Mouse (Mus musculus) lung, embryonic 15.5 days (tissue): ENCODE data around the gene Mia. TPM values are rescaled to one million over a fixed set of nuclear protein-coding genes. Genes with fewer than 3 reads are reported as not detected.
A peak's percentile ranks its signal among the peaks of the same experiment; 100 is the strongest.

ENCODE experiments used
- ATAC-seq: fragments of 200-750 bp; cut with Nextera tagmentation; 2 replicates; pipeline ENCODE4 v1.8.0; 2017; ENCODE audit warnings: moderate number of reproducible peaks, borderline replicate concordance; ENCODE audit not compliant: low FRiP score, low TSS enrichment; ENCODE audit errors: extremely low read depth
- H3K27ac ChIP-seq: fragments of 300-500 bp; sonication (generic); 2 replicates; pipeline ENCODE4 v1.5.1; 2015; ENCODE audit warnings: moderate library complexity, mild to moderate bottlenecking, inconsistent platforms
- H3K27me3 ChIP-seq: fragments of 300-500 bp; sonication (generic); 2 replicates; pipeline ENCODE4 v1.6.1; 2015; ENCODE audit warnings: inconsistent platforms
- H3K36me3 ChIP-seq: fragments of 300-500 bp; sonication (generic); 2 replicates; pipeline ENCODE4 v1.6.1; 2015; ENCODE audit warnings: inconsistent platforms
- H3K4me1 ChIP-seq: fragments of 300-500 bp; sonication (generic); 2 replicates; pipeline ENCODE4 v1.6.1; 2015; ENCODE audit warnings: inconsistent platforms
- H3K4me2 ChIP-seq: fragments of 300-500 bp; sonication (generic); 2 replicates; pipeline ENCODE4 v1.6.1; 2015; ENCODE audit warnings: inconsistent platforms, mild to moderate bottlenecking, moderate library complexity
- H3K4me3 ChIP-seq: fragments of 300-500 bp; sonication (generic); 2 replicates; pipeline ENCODE4 v1.5.1; 2015; ENCODE audit warnings: mild to moderate bottlenecking, inconsistent platforms
- H3K9ac ChIP-seq: fragments of 300-500 bp; sonication (generic); 2 replicates; pipeline ENCODE4 v1.6.1; 2015; ENCODE audit warnings: inconsistent platforms
- H3K9me3 ChIP-seq: fragments of 300-500 bp; sonication (generic); 2 replicates; pipeline ENCODE4 v1.6.1; 2016; ENCODE audit warnings: inconsistent platforms
- WGBS: fragments of 180-500 bp; shearing (Covaris S2); methylation state at CpG from one replicate; pipeline ENCODE4 v1.1.7; 2015; 5-methylcytosine and 5-hydroxymethylcytosine counted together
- polyA plus RNA-seq: library from polyadenylated mRNA; unstranded; fragments of >200 nt; fragmentation: Nextera tagmentation; extraction: Ambion mirVana; gene quantifications from 2 replicates; pipeline ENCODE4 v1.2.1, GENCODE M21; 2015

The Mia gene
- polyA plus RNA-seq, 1 experiment from 2014 or later: 150 TPM

GRCm38 (mm10) chr7:27166229-27166613 is 14.7 kb downstream of the Mia start:
- H3K4me1 ChIP-seq: peaks cover 49% of the 10 kb centered on the region
- peak overlapping the region; percentile 82 for H3K9ac ChIP-seq
- ATAC-seq: peak; percentile 82
- WGBS: 0% methylated on average over 37 of the region's 43 CpGs
- peaks cover 23% of the 10 kb centered on the region; the same call in 1 of the 2 replicates for H3K36me3 ChIP-seq
- H3K4me2 ChIP-seq: peak overlapping the region; percentile 85
- H3K4me3 ChIP-seq: peak overlapping the region; percentile 60
- H3K27ac ChIP-seq: peak overlapping the region; percentile 99
- no peaks in the 10 kb centered on the region for H3K9me3 ChIP-seq
- no peaks in the 10 kb centered on the region for H3K27me3 ChIP-seq

DNA sequence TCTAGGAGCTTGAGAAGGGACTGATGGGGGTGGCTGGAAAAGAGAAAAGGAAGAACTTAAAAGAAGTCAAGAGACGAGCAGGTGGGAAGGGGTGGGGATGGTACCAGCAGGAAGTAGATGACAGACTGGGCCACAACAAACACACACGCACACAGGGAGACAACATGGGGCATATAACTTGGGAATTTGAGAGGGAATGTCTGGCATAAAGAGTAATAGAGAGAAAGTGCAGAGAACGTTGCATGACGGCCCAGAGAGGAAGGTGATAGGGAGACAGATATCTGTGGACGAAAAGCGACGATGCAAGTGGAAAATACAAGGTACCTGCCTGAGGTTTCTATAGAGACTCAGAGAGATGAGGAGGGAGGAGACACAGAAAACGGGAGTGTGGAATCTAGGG is 15.3 kb downstream of the Mia start:
- ATAC-seq: no peak
- Histone ChIP-seq H3K4me1 (peaks cover 54% of the 10 kb centered on the region), H3K27me3 (no peaks in the 10 kb centered on the region), H3K9me3 (no peaks in the 10 kb centered on the region), H3K36me3 (0 out of 2 replicates have a peak, but pooled peaks cover 25% of the 10 kb centered on the region), H3K27ac (peak overlapping the region; percentile 99), H3K9ac (peak overlapping the region; percentile 82), H3K4me2 (peak overlapping the region; percentile 85), H3K4me3 (peak overlapping the region; percentile 60)
- 2% methylated on average over 8 of the region's 8 CpGs for WGBS

GRCm38 (mm10) chr7:27165007-27165655 is 15.8 kb downstream of the Mia start:
- H3K9me3 ChIP-seq: no peaks in the 10 kb centered on the region
- peaks cover 59% of the 10 kb centered on the region for H3K4me1 ChIP-seq
- 0 out of 2 replicates have a peak, but pooled peaks cover 28% of the 10 kb centered on the region for H3K36me3 ChIP-seq
- peak overlapping the region; percentile 82 for H3K9ac ChIP-seq
- no peak for ATAC-seq
- H3K27me3 ChIP-seq: no peaks in the 10 kb centered on the region
- H3K4me3 ChIP-seq: peak overlapping the region; percentile 60
- 0 out of 2 replicates have a peak overlapping the region, but pooled peaks have one; percentile 37 for H3K27ac ChIP-seq
- 63% methylated on average over 23 of the region's 23 CpGs for WGBS
- peak overlapping the region; percentile 85 for H3K4me2 ChIP-seq

DNA sequence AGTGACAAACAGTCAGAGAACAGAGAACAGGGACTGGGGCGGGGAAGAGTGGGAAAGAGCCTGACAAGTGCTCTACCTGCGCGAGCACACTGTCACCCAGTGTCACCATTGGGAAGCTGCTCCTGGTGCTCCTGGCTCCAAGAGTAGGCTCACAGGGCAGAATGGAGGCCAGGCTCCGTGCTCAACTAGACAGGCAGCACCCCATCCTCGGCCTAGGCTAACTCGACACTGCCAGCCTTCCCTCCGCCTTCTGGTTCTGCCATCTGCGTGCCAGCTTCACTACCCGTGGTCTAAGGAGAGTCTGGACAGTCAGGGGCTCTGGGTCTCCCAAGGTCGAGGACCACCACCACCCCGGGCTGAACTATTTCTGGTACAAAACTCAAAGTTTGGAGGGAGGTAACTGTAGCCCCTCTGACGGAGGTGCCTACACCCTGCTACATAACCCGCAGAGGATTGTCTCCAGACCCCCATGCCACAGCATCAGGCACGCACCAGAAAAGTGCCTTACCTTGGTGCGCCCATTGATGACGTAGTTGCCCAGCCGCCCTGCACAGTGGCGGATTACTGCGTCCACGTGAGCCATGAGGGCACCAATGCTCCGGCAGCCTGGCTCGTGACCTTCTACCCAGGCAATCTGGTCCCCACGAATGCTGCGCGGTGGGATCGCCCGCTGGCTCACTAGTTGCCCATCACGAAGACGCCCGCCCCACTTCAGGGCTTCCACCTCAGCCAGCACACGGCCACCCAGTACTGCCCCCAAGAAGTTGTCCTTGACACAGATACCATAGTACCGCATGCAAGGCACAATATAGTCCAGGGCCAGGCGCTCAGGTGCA is 16.6 kb downstream of the Mia start:
- H3K27ac ChIP-seq: 0 out of 2 replicates have a peak overlapping the region, but pooled peaks have one; percentile 37
- peak overlapping the region; percentile 85 for H3K4me2 ChIP-seq
- no peaks in the 10 kb centered on the region for H3K27me3 ChIP-seq
- no peaks in the 10 kb centered on the region for H3K9me3 ChIP-seq
- WGBS: 79% methylated on average over 33 of the region's 33 CpGs
- peaks cover 62% of the 10 kb centered on the region for H3K4me1 ChIP-seq
- H3K9ac ChIP-seq: peak overlapping the region; percentile 82
- peak overlapping the region; percentile 60 for H3K4me3 ChIP-seq
- no peak for ATAC-seq
- H3K36me3 ChIP-seq: peaks cover 32% of the 10 kb centered on the region

- no peak for ATAC-seq
- peaks cover 62% of the 10 kb centered on the region for H3K4me1 ChIP-seq
- peak overlapping the region; percentile 60 for H3K4me3 ChIP-seq
- no peaks in the 10 kb centered on the region for H3K27me3 ChIP-seq
- peak overlapping the region; percentile 85 for H3K4me2 ChIP-seq
- 0 out of 2 replicates have a peak overlapping the region, but pooled peaks have one; percentile 82 for H3K9ac ChIP-seq
- peak overlapping the region; percentile 42; the same call in 1 of the 2 replicates for H3K27ac ChIP-seq
- H3K9me3 ChIP-seq: no peaks in the 10 kb centered on the region
- peaks cover 41% of the 10 kb centered on the region for H3K36me3 ChIP-seq
- 64% methylated on average over 5 of the region's 5 CpGs for WGBS
Observed at GRCm38 (mm10) chr7:27163450-27163805, 17.5 kb downstream of the Mia start.

GRCm38 (mm10) chr7:27162780-27163449 is 18.0 kb downstream of the Mia start:
- H3K4me1 ChIP-seq: peaks cover 62% of the 10 kb centered on the region
- H3K27ac ChIP-seq: peak overlapping the region; percentile 42; the same call in 1 of the 2 replicates
- ATAC-seq: no peak
- H3K4me3 ChIP-seq: peak overlapping the region; percentile 60; the same call in 1 of the 2 replicates
- H3K4me2 ChIP-seq: peak overlapping the region; percentile 85
- H3K27me3 ChIP-seq: no peaks in the 10 kb centered on the region
- H3K9me3 ChIP-seq: no peaks in the 10 kb centered on the region
- H3K9ac ChIP-seq: peak overlapping the region; percentile 41
- WGBS: 67% methylated on average over 5 of the region's 5 CpGs
- H3K36me3 ChIP-seq: peaks cover 47% of the 10 kb centered on the region

GRCm38 (mm10) chr7:27161744-27162143 is 19.2 kb downstream of the Mia start:
- no peak overlapping the region for H3K27ac ChIP-seq
- no peaks in the 10 kb centered on the region for H3K9me3 ChIP-seq
- ATAC-seq: no peak
- H3K27me3 ChIP-seq: no peaks in the 10 kb centered on the region
- WGBS: 87% methylated on average over 4 of the region's 4 CpGs
- peaks cover 56% of the 10 kb centered on the region for H3K4me1 ChIP-seq
- no peak overlapping the region for H3K4me2 ChIP-seq
- peaks cover 55% of the 10 kb centered on the region for H3K36me3 ChIP-seq
- no peak overlapping the region for H3K9ac ChIP-seq
- H3K4me3 ChIP-seq: no peak overlapping the region

DNA sequence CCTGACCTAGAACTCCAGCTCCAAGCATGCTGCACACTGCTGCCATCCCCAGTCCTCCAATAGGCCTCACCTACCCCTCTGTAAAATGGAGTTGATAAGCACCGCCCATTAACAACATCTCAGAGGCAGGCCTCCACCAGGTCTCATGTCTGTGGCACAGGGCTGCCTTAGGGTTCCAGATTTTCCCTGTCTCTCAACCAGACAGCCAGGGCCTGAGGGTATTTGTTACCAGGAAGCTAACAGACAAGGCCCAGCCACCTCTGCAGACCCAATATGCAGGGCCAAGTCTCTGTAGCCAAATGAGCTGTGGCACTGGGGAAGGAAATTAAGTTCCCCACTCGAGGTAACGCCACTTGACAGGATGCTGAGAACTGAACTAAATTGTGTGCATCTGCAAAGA is 20.0 kb downstream of the Mia start:
- Histone ChIP-seq H3K4me2 (no peak overlapping the region), H3K27me3 (no peaks in the 10 kb centered on the region), H3K4me3 (no peak overlapping the region), H3K27ac (no peak overlapping the region), H3K36me3 (peaks cover 55% of the 10 kb centered on the region), H3K9ac (no peak overlapping the region), H3K9me3 (no peaks in the 10 kb centered on the region), H3K4me1 (peaks cover 56% of the 10 kb centered on the region)
- no peak for ATAC-seq
- WGBS: 77% methylated on average over 3 of the region's 3 CpGs

DNA sequence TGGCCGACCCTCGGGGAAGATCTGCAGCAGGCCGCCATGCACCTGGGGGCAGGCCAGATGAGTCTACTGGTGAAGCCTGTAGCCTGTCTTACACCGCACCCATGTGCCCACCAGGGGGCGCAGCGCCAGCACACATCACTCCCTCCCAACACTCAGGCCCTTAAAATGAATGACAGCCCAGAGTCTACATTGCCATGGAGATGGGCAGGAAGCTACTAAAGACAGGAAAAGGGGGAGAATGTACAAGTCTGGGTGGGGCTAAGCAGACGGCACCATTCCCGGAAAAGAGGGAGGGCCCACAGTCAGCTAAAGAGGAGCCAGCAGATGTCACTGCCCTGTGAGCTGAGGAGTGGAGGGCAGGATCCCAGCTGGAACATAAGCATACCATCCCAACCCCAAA is 21.1 kb downstream of the Mia start:
- H3K36me3 ChIP-seq: peaks cover 50% of the 10 kb centered on the region
- H3K27ac ChIP-seq: peak overlapping the region; percentile 45; the same call in 1 of the 2 replicates
- no peak overlapping the region for H3K4me3 ChIP-seq
- peaks cover 49% of the 10 kb centered on the region for H3K4me1 ChIP-seq
- ATAC-seq: peak; percentile 86
- WGBS: 12% methylated on average over 8 of the region's 8 CpGs
- H3K9ac ChIP-seq: no peak overlapping the region
- no peaks in the 10 kb centered on the region for H3K9me3 ChIP-seq
- no peaks in the 10 kb centered on the region for H3K27me3 ChIP-seq
- no peak overlapping the region for H3K4me2 ChIP-seq

DNA sequence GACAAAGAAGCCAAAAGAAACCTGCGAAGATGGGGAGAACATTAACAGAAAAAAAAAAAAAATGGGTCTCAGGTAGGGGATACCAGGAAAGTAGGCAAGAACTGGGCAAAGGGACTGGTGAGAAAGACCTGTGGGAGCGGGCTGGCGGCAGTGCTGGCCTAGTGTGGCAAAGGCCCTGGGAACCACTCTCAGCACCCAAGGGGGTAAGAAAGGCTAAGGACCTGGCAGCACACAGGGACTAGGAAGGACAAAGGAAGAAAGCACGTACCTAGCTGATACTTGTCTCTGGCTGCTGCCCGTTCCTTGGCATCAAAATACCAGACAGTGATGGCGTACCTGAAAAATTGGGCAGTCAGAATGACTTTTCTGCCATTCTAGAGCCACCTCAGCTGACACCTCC is 21.7 kb downstream of the Mia start:
- H3K9me3 ChIP-seq: no peaks in the 10 kb centered on the region
- 96% methylated on average over 6 of the region's 6 CpGs for WGBS
- no peak overlapping the region for H3K4me3 ChIP-seq
- peaks cover 43% of the 10 kb centered on the region for H3K4me1 ChIP-seq
- no peak for ATAC-seq
- no peak overlapping the region for H3K9ac ChIP-seq
- H3K27me3 ChIP-seq: no peaks in the 10 kb centered on the region
- no peak overlapping the region for H3K4me2 ChIP-seq
- H3K27ac ChIP-seq: no peak overlapping the region
- H3K36me3 ChIP-seq: peaks cover 44% of the 10 kb centered on the region

DNA sequence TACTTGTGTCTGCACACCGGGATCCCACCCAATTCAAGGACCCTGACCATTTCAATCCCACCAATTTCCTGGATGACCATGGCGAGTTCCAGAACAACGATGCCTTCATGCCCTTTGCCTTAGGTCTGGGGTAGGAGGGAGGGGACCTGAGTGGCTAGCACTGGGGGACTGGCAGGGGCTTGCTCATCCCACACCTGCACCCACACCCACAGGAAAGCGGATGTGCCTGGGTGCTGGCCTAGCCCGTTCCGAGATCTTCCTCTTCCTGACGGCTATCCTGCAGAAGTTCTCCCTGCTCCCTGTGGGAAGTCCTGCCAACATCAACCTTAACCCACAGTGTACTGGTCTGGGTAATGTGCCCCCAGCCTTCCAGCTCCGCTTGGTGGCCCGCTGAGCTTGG is 22.8 kb downstream of the Mia start:
- 95% methylated on average over 9 of the region's 9 CpGs for WGBS
- H3K9me3 ChIP-seq: no peaks in the 10 kb centered on the region
- H3K27ac ChIP-seq: no peak overlapping the region
- no peak overlapping the region for H3K9ac ChIP-seq
- ATAC-seq: no peak
- no peaks in the 10 kb centered on the region for H3K27me3 ChIP-seq
- no peak overlapping the region for H3K4me3 ChIP-seq
- no peak overlapping the region for H3K4me2 ChIP-seq
- H3K36me3 ChIP-seq: peaks cover 39% of the 10 kb centered on the region
- peaks cover 38% of the 10 kb centered on the region for H3K4me1 ChIP-seq
